Mouse (Mus musculus) granulocyte monocyte progenitor cell, adult 5-6 weeks (primary cell): ENCODE measurements around the gene Ankzf1. TPM values are rescaled to one million over a fixed set of nuclear protein-coding genes. Genes with fewer than 3 reads are reported as not detected.
"Not testable (repeated sequence)": the region's sequence is repeated elsewhere in the genome, so short reads cannot be mapped to it uniquely, and the experiment has no call there.

Source experiments
- ATAC-seq: replicated peaks from 2 replicates; pipeline ENCODE4 v1.8.0; 2016; ENCODE audit warnings: mild to moderate bottlenecking, moderate TSS enrichment, inconsistent platforms; ENCODE audit not compliant: poor library complexity, severe bottlenecking
- total RNA-seq, 2 experiments: library from RNA; stranded (forward) in 1 of 2; stranded (reverse) in 1 of 2; fragments of 200-712, 200-1000 nt in 1 of 2; fragments of >200 nt in 1 of 2; fragmentation: Nextera tagmentation in 1 of 2; gene quantifications; 2 replicates each; pipeline ENCODE4 v1.2.3; 2014 to 2017

Ankzf1 gene
- total RNA-seq, 2 experiments from 2014 or later, result 11.6 to 20.9 TPM

GRCm38 (mm10) chr1:75221538-75221937, 29.6 kb downstream of the Ankzf1 start:
- no peak for ATAC-seq

- ATAC-seq, result no peak
Measured at GRCm38 (mm10) chr1:75222926-75223325, 31.0 kb downstream of the Ankzf1 start.

- ATAC-seq, result peak; percentile 72
Measured at GRCm38 (mm10) chr1:75223532-75223931, 31.6 kb downstream of the Ankzf1 start.

GRCm38 (mm10) chr1:75225473-75225872, 33.5 kb downstream of the Ankzf1 start:
- ATAC-seq, result no peak

GRCm38 (mm10) chr1:75226138-75226537, 34.2 kb downstream of the Ankzf1 start:
- ATAC-seq, result no peak

GRCm38 (mm10) chr1:75227653-75228052, 35.7 kb downstream of the Ankzf1 start:
- no peak for ATAC-seq

- no peak for ATAC-seq
Measured at GRCm38 (mm10) chr1:75229158-75229557, 37.2 kb downstream of the Ankzf1 start.

- ATAC-seq, result peak; percentile 60
Measured at GRCm38 (mm10) chr1:75230335-75230994, 38.5 kb downstream of the Ankzf1 start.

- no peak for ATAC-seq
Measured at GRCm38 (mm10) chr1:75231224-75231623, 39.3 kb downstream of the Ankzf1 start.

GRCm38 (mm10) chr1:75231664-75232152, 39.8 kb downstream of the Ankzf1 start, which contains the start of gene A630095N17Rik:
Gene A630095N17Rik (minus strand): TSS chr1:75232102.
- no peak for ATAC-seq

- not testable (repeated sequence) for ATAC-seq
Measured at GRCm38 (mm10) chr1:75232489-75232888, 40.5 kb downstream of the Ankzf1 start.

- peak; percentile 69 for ATAC-seq
Measured at GRCm38 (mm10) chr1:75234606-75235005, 42.7 kb downstream of the Ankzf1 start.

- peak; percentile 74 for ATAC-seq
Measured at GRCm38 (mm10) chr1:75236117-75237050, 44.4 kb downstream of the Ankzf1 start, which contains the start of gene Dnajb2. Gene Dnajb2 (plus strand): TSS chr1:75236406.

GRCm38 (mm10) chr1:75239591-75239990, 47.6 kb downstream of the Ankzf1 start:
- no peak for ATAC-seq

- no peak for ATAC-seq
Measured at GRCm38 (mm10) chr1:75243411-75243810, 51.5 kb downstream of the Ankzf1 start.

GRCm38 (mm10) chr1:75244175-75244826, 52.4 kb downstream of the Ankzf1 start:
- no peak for ATAC-seq

- ATAC-seq, result peak; percentile 93
Measured at GRCm38 (mm10) chr1:75244836-75245235, 52.9 kb downstream of the Ankzf1 start.

- ATAC-seq, result no peak
Measured at GRCm38 (mm10) chr1:75247071-75247930, 55.4 kb downstream of the Ankzf1 start.

GRCm38 (mm10) chr1:75248041-75248772, 56.3 kb downstream of the Ankzf1 start:
- no peak for ATAC-seq
